Mouse (Mus musculus) gastrocnemius, adult 2 months (tissue): ENCODE results near the gene Kansl3. TPM values are rescaled to one million over a fixed set of nuclear protein-coding genes. Genes with fewer than 3 reads are reported as not detected.

Experiments used
- DNase-seq: peaks from one replicate; pipeline ENCODE4 v3.0.0; 2022
- H3K27ac ChIP-seq: fragments of 200-600 bp; 2 replicates; pipeline ENCODE4 v1.8.1; 2022; ENCODE audit warnings: mild to moderate bottlenecking
- H3K4me3 ChIP-seq: fragments of 200-600 bp; 2 replicates; pipeline ENCODE4 v1.8.1; 2022; ENCODE audit warnings: mild to moderate bottlenecking, moderate library complexity
- CTCF ChIP-seq: fragments of 200-600 bp; IDR thresholded peaks from 2 replicates; pipeline ENCODE4 v1.8.1; 2022; ENCODE audit warnings: antibody characterized with exemption, mild to moderate bottlenecking, moderate library complexity
- intact Hi-C: fragments of 180-260 bp; cut with DNase I; formaldehyde crosslinking; loops from one replicate; pipeline ENCODE4 v1.15.1; 2025
- microRNA-seq: library from miRNA; unstranded; fragments of <30 nt; microRNA quantifications from one replicate; pipeline ENCODE4 v1.2.0, GENCODE M21; 2021
- total RNA-seq, 2 experiments: library from RNA; stranded (reverse); gene quantifications; 2 replicates each; pipeline ENCODE4 v1.2.3; 2021

Kansl3 gene
- total RNA-seq, 2 experiments from 2014 or later, result 37.7 to 39.6 TPM

GRCm38 (mm10) chr1:36298107-36298506 is 70.9 kb downstream of the Kansl3 start:
- DNase-seq, result no peak
- TF ChIP-seq CTCF, result no peak
- no peak overlapping the region for H3K27ac ChIP-seq
- no peak overlapping the region for H3K4me3 ChIP-seq
- intact Hi-C loops, result no loop called here

GRCm38 (mm10) chr1:36296466-36297149 is 72.4 kb downstream of the Kansl3 start:
- no peak overlapping the region for H3K4me3 ChIP-seq
- intact Hi-C loops, result no loop called here
- no peak for DNase-seq
- H3K27ac ChIP-seq, result no peak overlapping the region
- no peak for TF ChIP-seq CTCF

DNA sequence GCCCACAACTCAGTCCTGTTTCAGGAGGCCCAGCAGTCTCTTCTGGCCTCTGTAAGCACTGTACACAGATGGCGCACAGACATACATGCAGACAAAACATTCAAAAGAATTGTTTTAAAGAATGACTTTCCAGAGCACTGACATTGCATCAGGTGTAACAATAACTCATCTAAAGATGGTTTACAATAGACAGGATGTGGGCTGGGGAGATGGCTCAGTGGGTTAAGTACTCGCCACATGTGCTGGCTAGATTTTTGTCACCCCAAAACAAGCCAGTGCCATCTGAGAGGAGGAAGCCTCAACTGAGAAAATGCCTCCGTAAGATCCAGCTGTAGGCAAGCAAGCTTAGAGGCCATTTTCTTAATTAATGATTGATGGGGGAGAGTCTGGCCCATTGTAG is 74.6 kb downstream of the Kansl3 start:
- no peak overlapping the region for H3K27ac ChIP-seq
- no peak for DNase-seq
- no peak for TF ChIP-seq CTCF
- H3K4me3 ChIP-seq, result no peak overlapping the region
- intact Hi-C loops, result no loop called here

GRCm38 (mm10) chr1:36293470-36293869 is 75.5 kb downstream of the Kansl3 start:
- intact Hi-C loops, result no loop called here
- Histone ChIP-seq H3K4me3 (no peak overlapping the region), H3K27ac (no peak overlapping the region)
- DNase-seq, result no peak
- no peak for TF ChIP-seq CTCF

Small RNA genes lying within 50 kb of the gene (microRNA-seq; reads per million reads assigned to microRNA genes)
- not detected for gene Mir6898

Other genes with a start within 250 kb of the Kansl3 start
- 10 to 100 TPM; 27.6 to 29.1 TPM for gene Uggt1, start 124.5 kb downstream of the Kansl3 start, total RNA-seq
- gene Neurl3, start 94.5 kb downstream of the Kansl3 start, total RNA-seq, result under 1 TPM; 0.41 to 0.59 TPM
- gene Arid5a, start 61.4 kb downstream of the Kansl3 start, total RNA-seq, result 10 to 100 TPM in 1 of 2 experiments, 1 to 10 TPM in 1; 7.0 to 18.6 TPM
- not detected for gene Fer1l5, start 3.1 kb upstream of the Kansl3 start, total RNA-seq
- gene Lman2l, start 76.1 kb upstream of the Kansl3 start, total RNA-seq, result 10 to 100 TPM; 16.4 to 26.7 TPM
- gene Cnnm4, start 102.4 kb upstream of the Kansl3 start, total RNA-seq, result 10 to 100 TPM in 1 of 2 experiments, 1 to 10 TPM in 1; 4.1 to 11.0 TPM
- gene Cnnm3, start 142.7 kb upstream of the Kansl3 start, total RNA-seq, result 10 to 100 TPM in 1 of 2 experiments, 1 to 10 TPM in 1; 9.7 to 12.0 TPM
- 1,000 to 10,000 TPM; 1,971 to 4,216 TPM for gene Ankrd23, start 167.7 kb upstream of the Kansl3 start, total RNA-seq
- gene Gm42417, start 170.2 kb upstream of the Kansl3 start, total RNA-seq, result 1,000 to 10,000 TPM in 1 of 2 experiments, 100 to 1,000 TPM in 1; 819 to 1,877 TPM
- gene Ankrd39, start 178.3 kb upstream of the Kansl3 start, total RNA-seq, result 1 to 10 TPM; 7.2 to 9.3 TPM
- 10 to 100 TPM in 1 of 2 experiments, 1 to 10 TPM in 1; 6.8 to 10.0 TPM for gene Sema4c, start 189.2 kb upstream of the Kansl3 start, total RNA-seq